Mouse (Mus musculus) embryonic facial prominence, embryonic 11.5 days (tissue): ENCODE results near the gene Zdhhc20. TPM values are rescaled to one million over a fixed set of nuclear protein-coding genes. Genes with fewer than 3 reads are reported as not detected.

ENCODE experiments used
- ATAC-seq: fragments of 200-750 bp; cut with Nextera tagmentation; replicated peaks from 2 replicates; pipeline ENCODE4 v1.8.0; 2017; ENCODE audit warnings: low read depth; ENCODE audit not compliant: insufficient number of reproducible peaks, low FRiP score, low TSS enrichment
- DNase-seq: peaks from one replicate; pipeline ENCODE4 v3.0.0-alpha.2; 2015; ENCODE audit warnings: low spot score
- H3K27ac ChIP-seq: fragments of 300-500 bp; sonication (generic); replicated peaks from 2 replicates; pipeline ENCODE4 v1.5.1; 2014; ENCODE audit warnings: mild to moderate bottlenecking, low read depth, low read length, control low read depth
- H3K27me3 ChIP-seq: fragments of 300-500 bp; sonication (generic); 2 replicates; pipeline ENCODE4 v1.6.1; 2014; ENCODE audit warnings: mild to moderate bottlenecking, low read length, moderate library complexity, mixed read lengths; ENCODE audit not compliant: control insufficient read depth, insufficient read depth
- H3K36me3 ChIP-seq: fragments of 300-500 bp; sonication (generic); replicated peaks from 2 replicates; pipeline ENCODE4 v1.6.1; 2014; ENCODE audit warnings: low read depth, mild to moderate bottlenecking, low read length, moderate library complexity, mixed read lengths; ENCODE audit not compliant: control insufficient read depth, insufficient read depth
- H3K4me1 ChIP-seq: fragments of 300-500 bp; sonication (generic); 2 replicates; pipeline ENCODE4 v1.6.1; 2014; ENCODE audit warnings: low read length, mixed read lengths; ENCODE audit not compliant: control insufficient read depth, insufficient read depth
- H3K4me2 ChIP-seq: fragments of 300-500 bp; sonication (generic); 2 replicates; pipeline ENCODE4 v1.6.1; 2014; ENCODE audit warnings: low read depth, mild to moderate bottlenecking, control low read depth, low read length, moderate library complexity
- H3K4me3 ChIP-seq: fragments of 300-500 bp; sonication (generic); 2 replicates; pipeline ENCODE4 v1.5.1; 2014; ENCODE audit warnings: low read depth, low read length, control low read depth
- H3K9ac ChIP-seq: fragments of 300-500 bp; sonication (generic); replicated peaks from 2 replicates; pipeline ENCODE4 v1.6.1; 2014; ENCODE audit warnings: mild to moderate bottlenecking, control low read depth, low read length
- H3K9me3 ChIP-seq: fragments of 300-500 bp; sonication (generic); replicated peaks from 2 replicates; pipeline ENCODE4 v1.6.1; 2016; ENCODE audit warnings: mild to moderate bottlenecking, low read length, inconsistent platforms, mixed read lengths; ENCODE audit not compliant: control insufficient read depth
- WGBS: fragments of 180-500 bp; shearing (Covaris S2); extraction: QIAGEN DNeasy Blood & Tissue Kit; methylation state at CpG from one replicate; pipeline ENCODE4 v1.1.7; 2014; 5-methylcytosine and 5-hydroxymethylcytosine counted together
- polyA plus RNA-seq: library from polyadenylated mRNA; unstranded; fragments of >200 nt; fragmentation: Nextera tagmentation; extraction: Ambion mirVana; gene quantifications from 2 replicates; pipeline ENCODE4 v1.2.1, GENCODE M21; 2014

Gene Zdhhc20
- polyA plus RNA-seq, 1 experiment from 2014 or later, result 56.9 TPM

- Histone ChIP-seq H3K9me3 (no peaks in the 10 kb centered on the region), H3K4me1 (no peaks in the 10 kb centered on the region), H3K4me3 (no peak overlapping the region), H3K27me3 (no peaks in the 10 kb centered on the region), H3K27ac (no peak overlapping the region), H3K36me3 (no peaks in the 10 kb centered on the region), H3K9ac (no peak overlapping the region), H3K4me2 (no peak overlapping the region)
- 93% methylated on average over 3 of the region's 3 CpGs for WGBS
- ATAC-seq, result no peak
- DNase-seq, result no peak
These were observed 6.7 kb downstream of the Zdhhc20 start for GRCm38 (mm10) chr14:57883341-57883740.

- Histone ChIP-seq H3K36me3 (no peaks in the 10 kb centered on the region), H3K4me1 (no peaks in the 10 kb centered on the region), H3K4me2 (no peak overlapping the region), H3K9me3 (no peaks in the 10 kb centered on the region), H3K4me3 (no peak overlapping the region), H3K27ac (no peak overlapping the region), H3K9ac (no peak overlapping the region), H3K27me3 (no peaks in the 10 kb centered on the region)
- WGBS, result 69% methylated on average over 4 of the region's 4 CpGs
- ATAC-seq (no peak), DNase-seq (no peak)
These were observed 7.4 kb downstream of the Zdhhc20 start for GRCm38 (mm10) chr14:57882720-57883119.

GRCm38 (mm10) chr14:57881793-57882192, 8.3 kb downstream of the Zdhhc20 start:
- Histone ChIP-seq H3K4me1 (no peaks in the 10 kb centered on the region), H3K9me3 (no peaks in the 10 kb centered on the region), H3K27ac (no peak overlapping the region), H3K9ac (no peak overlapping the region), H3K27me3 (no peaks in the 10 kb centered on the region), H3K4me3 (no peak overlapping the region), H3K4me2 (no peak overlapping the region), H3K36me3 (no peaks in the 10 kb centered on the region)
- ATAC-seq, result no peak
- DNase-seq, result no peak
- WGBS, result 63% methylated on average over 4 of the region's 4 CpGs

GRCm38 (mm10) chr14:57881074-57881473, 9.0 kb downstream of the Zdhhc20 start:
- ATAC-seq, result no peak
- Histone ChIP-seq H3K4me3 (no peak overlapping the region), H3K9ac (no peak overlapping the region), H3K27ac (no peak overlapping the region), H3K9me3 (no peaks in the 10 kb centered on the region), H3K27me3 (no peaks in the 10 kb centered on the region), H3K36me3 (no peaks in the 10 kb centered on the region), H3K4me2 (no peak overlapping the region), H3K4me1 (no peaks in the 10 kb centered on the region)
- DNase-seq, result no peak

- no peak overlapping the region for H3K27ac ChIP-seq
- no peaks in the 10 kb centered on the region for H3K27me3 ChIP-seq
- ATAC-seq, result no peak
- H3K36me3 ChIP-seq, result no peaks in the 10 kb centered on the region; the same call in 1 of the 2 replicates
- H3K4me2 ChIP-seq, result no peak overlapping the region
- H3K9me3 ChIP-seq, result no peaks in the 10 kb centered on the region
- DNase-seq, result no peak
- WGBS, result 94% methylated on average over 9 of the region's 9 CpGs
- H3K4me1 ChIP-seq, result no peaks in the 10 kb centered on the region
- no peak overlapping the region for H3K4me3 ChIP-seq
- no peak overlapping the region for H3K9ac ChIP-seq
These were observed 12.2 kb downstream of the Zdhhc20 start for GRCm38 (mm10) chr14:57877921-57878320.

GRCm38 (mm10) chr14:57866676-57867276, 23.3 kb downstream of the Zdhhc20 start:
- Histone ChIP-seq H3K4me2 (no peak overlapping the region), H3K9ac (no peak overlapping the region), H3K4me1 (no peaks in the 10 kb centered on the region), H3K27ac (no peak overlapping the region), H3K27me3 (no peaks in the 10 kb centered on the region), H3K9me3 (no peaks in the 10 kb centered on the region), H3K4me3 (no peak overlapping the region), H3K36me3 (no peaks in the 10 kb centered on the region; the same call in none of the 2 replicates)
- DNase-seq, result no peak
- ATAC-seq, result no peak
- WGBS, result 92% methylated on average over 3 of the region's 3 CpGs

GRCm38 (mm10) chr14:57865256-57865655, 24.8 kb downstream of the Zdhhc20 start:
- Histone ChIP-seq H3K27ac (no peak overlapping the region), H3K4me2 (no peak overlapping the region), H3K9ac (no peak overlapping the region), H3K27me3 (no peaks in the 10 kb centered on the region), H3K4me3 (no peak overlapping the region), H3K9me3 (no peaks in the 10 kb centered on the region), H3K4me1 (no peaks in the 10 kb centered on the region), H3K36me3 (no peaks in the 10 kb centered on the region; the same call in none of the 2 replicates)
- ATAC-seq, result no peak
- 92% methylated on average over 3 of the region's 3 CpGs for WGBS
- DNase-seq, result no peak

- Histone ChIP-seq H3K4me3 (no peak overlapping the region), H3K4me1 (no peaks in the 10 kb centered on the region), H3K4me2 (no peak overlapping the region), H3K9me3 (no peaks in the 10 kb centered on the region), H3K27me3 (no peaks in the 10 kb centered on the region), H3K36me3 (no peaks in the 10 kb centered on the region; the same call in none of the 2 replicates), H3K27ac (no peak overlapping the region), H3K9ac (no peak overlapping the region)
- DNase-seq (no peak), ATAC-seq (no peak)
- WGBS, result 86% methylated on average over 2 of the region's 2 CpGs
These were observed 26.9 kb downstream of the Zdhhc20 start for GRCm38 (mm10) chr14:57863129-57863528.
